Mouse (Mus musculus) testis, postnatal 10 days (tissue): Measurements from ENCODE around the gene Mcl1.
"Not testable (repeated sequence)": the region's sequence is repeated elsewhere in the genome, so short reads cannot be mapped to it uniquely, and the experiment has no call there.

ENCODE experiments used
- DNase-seq: peaks from one replicate; pipeline ENCODE4 v3.0.0; 2021; ENCODE audit warnings: low spot score

Gene Mcl1

DNA sequence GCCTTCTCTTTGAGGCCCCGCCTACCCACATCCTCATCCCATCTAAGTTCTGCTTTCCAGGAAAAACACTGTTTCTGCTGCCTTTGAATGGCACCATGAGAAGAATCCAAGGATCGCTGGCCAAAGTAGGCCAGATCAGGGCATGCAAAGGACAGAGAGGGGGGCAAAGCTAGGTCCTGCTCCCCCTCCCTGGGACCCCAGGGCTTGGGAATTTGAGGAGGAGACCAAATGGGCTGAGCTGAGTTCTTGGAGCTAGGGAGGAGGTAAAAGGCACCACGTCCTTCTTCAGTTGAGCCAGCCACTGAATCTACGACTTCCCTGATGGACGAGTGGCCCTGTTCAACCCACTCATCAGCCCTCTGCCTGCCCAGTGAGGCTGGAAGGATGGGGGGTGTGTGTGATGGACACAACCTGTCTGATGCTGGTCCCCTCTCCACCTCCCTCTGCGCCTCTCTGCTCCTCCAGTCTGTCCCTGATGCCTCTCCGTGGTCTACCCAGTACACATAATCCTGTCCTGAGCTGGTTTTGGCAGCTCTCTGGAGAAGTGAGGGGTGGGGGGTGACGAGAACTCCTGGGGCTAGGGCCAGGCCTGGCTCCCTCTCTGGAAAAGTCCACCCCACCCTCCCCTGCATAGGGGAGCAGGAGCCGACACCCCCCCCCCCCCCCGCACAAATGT is 28.0 kb downstream of the Mcl1 start:
- DNase-seq: no peak

DNA sequence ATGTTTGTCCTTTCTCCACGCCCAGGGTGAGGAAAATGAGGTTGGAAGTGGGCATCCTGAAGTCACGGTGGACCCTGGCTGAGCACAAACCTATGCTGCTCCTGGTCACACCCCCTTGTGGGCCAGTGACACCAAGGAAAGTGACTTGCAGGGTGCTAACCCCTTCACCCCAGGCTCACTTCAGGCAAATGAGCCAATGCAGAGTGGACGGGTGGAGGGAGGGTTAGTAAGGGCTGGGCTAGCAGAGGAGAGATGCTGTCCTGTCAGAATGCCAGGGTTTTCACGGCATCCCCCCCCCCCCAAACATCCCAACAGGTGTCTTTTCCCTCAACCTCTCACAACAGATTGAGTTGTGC is 28.6 kb downstream of the Mcl1 start:
- no peak for DNase-seq

DNA sequence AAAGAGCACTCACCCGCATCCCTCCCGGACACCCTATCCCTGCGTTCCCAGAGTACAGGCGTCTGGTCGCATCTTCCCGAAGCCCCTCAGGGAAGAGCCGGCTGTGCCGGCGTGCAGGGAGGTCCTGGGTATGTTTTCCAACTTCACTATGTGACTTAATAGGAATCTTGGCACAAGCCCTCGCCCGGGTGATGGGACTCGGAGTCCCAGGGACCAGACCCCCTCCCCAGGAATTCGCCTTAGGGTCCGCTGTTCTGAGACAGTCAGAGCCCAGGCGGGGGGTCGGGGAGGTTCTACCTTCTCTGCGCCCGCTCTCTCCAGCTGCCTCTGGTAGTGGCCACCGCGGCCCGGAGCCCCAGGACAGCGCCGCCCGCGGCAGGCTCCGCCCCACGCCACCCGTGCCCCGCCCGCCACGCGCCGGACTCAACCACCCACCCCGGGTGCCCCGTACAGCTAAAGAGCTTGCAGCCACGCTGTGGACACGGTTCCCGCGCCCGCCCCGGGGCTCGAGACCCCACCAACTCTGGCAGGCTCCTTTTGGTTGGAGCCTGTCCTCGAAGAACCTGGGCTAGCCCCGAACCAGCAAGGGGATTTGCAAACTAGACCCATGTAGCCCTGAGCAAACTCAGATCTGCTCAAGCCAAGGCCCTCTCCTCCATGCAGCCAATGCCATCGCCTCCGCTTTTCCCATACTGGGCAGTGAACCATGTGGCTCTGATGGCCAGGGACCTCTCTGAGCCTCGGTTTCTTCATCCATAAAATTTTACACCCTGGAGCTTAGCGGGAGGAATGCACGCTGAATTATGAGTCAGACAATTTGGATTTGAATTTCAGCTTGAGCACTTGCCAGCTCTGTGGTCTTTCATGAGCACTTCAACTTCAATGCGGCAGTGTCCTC is 29.2 kb downstream of the Mcl1 start, which contains the start of gene Adamtsl4:
Adamtsl4 (minus strand) TSS at position 394 of the 898 bp plus-strand sequence.
- peak; percentile 84 for DNase-seq

DNA sequence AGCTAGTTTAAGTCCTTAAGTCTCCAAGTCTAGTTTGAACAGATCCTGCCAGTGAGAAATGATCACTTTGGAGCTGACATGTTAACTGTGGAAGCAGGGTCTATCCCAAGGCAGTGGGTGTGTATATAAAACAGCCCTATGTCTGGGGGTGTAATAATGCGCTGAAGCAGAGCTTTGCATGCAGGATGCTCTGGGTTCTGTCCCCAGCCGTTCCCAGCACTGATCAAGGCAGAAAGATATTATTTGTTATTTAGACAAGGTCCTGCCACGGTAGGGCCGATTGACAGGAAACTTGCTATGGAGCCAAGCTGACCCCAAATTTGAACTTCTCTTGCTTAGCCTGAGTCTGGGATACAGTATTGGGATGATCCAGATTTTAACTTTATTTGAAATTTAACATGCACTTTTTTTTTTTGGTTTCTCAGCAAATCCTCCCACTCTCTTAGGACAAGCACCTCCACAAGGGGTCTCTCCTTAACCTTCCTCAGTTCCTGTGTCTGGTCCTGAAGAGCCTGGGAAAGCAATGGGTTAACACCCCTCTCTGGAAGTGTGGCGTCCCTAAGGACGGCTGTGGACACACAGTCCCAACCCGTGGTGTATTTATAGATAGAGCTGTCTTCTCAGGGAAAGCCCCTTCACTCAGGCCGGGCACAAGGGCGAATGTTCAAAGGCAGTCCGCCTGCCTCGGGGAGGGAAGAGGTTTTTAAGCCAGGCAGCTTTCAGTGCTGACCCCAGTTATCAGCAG is 30.8 kb downstream of the Mcl1 start:
- DNase-seq: no peak

DNA sequence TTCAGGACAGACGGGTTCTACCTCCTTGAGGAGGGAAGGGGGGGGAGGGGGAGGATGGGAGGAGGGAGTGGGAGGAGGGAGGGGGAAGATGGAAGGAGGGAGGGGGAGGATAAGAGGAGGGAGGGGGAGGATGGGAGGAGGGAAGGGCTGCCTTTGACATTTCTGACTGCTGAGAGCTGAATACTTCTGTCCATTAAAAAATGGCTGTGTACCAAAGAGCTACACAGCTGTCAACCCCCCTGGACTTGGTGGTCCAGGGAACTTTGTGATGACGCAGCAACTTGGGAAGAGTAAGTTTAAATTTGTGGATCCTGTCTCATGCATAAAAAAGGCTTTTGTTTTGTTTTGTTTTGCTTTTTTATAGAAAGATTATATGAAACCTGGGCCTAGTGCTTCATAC is 31.4 kb downstream of the Mcl1 start:
- no peak for DNase-seq

DNA sequence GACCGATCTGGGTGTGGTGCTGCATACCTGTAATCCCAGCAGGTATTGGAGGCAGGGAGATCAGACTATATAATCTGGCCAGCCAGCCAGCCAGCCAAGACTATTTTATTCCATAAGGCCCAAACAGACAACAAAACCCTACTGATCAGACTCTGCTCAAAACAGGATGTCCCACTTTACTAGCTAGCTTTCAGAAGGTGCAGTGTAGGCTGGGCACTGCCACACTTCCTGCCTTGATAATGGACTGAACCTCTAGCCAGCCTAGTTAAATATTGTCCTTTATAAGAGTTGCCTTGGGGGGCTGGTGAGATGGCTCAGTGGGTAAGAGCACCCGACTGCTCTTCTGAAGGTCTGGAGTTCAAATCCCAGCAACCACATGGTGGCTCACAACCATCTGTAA is 32.0 kb downstream of the Mcl1 start:
- not testable (repeated sequence) for DNase-seq

DNA sequence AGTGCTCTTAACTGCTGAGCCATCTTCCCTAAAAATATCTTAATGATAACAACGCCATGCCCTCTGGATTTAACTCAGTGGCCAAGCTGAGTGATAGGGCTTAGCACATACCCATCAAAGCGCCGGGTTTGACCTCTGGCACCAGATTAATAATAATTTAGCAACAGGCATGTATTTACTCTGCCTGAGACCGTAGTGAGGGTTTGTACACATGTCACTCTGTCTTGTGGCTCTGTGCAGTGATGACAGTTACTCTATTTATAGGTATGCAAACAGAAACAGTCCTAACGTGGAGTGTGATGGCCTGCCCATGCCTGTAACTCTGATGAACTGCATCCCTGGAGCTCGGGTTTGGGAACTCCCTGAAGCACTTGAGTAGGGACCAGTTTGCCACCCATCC is 34.1 kb downstream of the Mcl1 start:
- no peak for DNase-seq

DNA sequence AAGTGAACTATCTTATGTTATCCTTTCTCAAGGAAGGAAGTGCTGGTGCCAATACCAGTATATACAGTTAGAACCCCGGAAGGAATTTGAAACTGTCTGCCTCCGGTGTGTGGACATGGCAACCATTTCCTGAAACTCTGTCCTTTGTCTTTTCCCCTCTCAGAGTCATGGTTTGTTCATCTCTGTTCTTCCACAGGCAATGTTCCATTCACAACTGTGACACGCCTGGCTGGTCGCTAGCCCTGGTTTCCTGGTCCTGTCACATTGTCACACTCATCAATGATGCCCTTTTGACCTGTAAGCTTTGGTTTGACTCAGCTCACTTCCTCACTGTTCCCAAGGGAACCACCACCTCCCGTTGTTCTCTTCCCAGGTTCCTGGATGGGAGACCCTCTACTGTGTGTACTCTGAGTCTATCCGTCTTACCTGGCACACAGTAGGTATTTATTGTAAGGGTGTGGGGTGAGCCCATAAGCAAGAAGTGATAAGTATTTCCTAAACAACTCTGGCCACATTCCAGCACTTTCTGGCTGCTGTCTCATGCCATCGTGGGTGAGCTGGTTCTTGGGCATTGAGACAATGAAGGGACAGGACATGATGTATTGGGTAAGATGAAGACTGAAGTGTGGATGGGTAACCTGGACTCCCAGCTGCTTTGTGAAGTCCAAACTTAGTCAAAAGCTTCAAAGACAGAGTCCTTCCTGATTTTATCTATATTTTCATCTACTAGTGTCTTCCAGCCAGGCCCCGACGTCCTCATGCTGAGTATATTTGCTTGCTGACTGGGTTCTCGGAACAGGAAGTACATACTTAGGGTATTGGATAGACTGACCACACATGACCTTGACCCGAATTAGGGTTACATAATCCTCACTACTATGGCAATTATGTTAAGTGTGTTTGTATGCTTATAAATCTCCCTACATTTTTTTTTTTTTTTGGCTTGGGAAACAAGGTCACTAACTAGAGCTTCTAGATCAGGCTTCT is 35.5 kb downstream of the Mcl1 start:
- no peak for DNase-seq

DNA sequence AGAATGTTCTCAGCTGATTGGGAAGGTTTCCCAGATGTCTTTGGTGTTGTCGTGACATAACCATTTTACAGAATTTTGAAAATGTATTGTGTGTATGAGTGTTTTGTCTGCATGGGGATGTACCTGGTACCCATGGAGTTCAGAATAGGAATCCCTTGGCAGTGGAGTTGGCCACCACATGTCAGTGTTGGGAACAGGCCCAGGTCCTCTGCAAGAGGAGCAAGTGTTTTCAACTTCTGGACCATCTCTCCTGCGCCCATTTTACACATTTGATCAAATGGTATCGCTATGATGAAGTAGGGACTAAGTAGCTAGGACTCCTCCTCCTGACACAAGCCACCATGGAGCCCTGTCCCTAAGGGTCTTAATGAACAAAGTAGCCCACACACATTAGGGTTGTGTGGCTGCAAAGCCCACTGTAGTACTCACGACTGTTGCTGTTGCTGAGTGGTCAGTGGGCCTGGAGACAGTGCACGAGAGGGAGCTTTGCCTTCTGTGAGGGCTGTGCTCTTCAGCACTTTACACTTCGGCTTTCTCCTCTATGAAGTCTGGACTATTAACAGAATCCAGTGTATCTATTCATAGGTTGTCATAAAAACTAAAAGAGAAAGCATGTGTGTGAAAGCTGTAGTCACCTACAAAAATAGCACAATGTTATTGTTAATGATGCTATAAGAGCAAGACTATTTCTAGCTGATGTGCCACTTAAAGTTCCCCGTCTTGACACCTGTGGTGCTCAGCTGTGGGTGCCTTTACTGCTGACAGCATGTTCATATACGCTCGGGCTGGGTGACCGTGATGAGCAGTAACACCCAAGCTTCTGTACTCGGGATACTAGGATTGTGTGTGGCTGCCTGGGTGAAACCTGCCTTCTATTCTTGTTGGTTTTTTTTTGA is 36.5 kb downstream of the Mcl1 start:
- no peak for DNase-seq

DNA sequence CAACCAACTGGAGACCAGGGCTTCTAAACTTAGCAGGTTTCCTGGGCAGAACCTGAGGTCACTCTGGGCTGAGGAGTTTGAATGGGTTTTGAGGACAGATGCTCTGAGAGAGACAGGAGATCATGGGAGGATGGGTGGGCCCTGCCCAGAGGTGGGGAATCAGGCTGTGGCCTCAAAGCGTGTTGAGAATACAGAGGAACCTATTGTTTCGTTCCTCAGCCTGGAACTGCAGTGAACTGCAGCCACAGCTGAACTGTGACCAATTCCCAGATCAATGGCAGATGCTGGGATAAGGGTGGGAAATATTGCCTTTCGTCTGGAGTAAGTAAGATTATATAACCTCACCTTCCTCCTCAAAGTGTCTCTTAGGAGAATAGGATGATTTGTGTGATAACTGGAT is 37.2 kb downstream of the Mcl1 start:
- no peak for DNase-seq

DNA sequence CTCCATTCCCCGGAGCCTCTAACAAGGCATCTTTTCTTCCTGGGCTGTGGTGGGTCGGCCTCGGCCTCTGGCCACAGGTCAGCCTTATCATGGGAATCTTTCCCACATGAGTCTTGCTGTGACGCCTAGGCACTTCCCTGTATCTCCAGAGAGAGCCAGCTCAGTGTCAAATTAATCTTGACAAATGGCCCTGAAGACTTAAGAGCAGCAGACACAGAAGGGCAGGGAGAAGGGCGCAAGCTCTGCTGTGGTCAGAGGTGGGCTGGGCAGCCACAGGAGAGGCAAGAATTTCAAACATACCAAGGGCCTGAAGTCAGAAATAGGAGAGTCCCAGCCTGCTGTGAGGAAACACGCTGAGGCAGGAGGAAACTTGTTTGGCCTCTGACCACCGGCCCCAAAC is 37.8 kb downstream of the Mcl1 start:
- no peak for DNase-seq

DNA sequence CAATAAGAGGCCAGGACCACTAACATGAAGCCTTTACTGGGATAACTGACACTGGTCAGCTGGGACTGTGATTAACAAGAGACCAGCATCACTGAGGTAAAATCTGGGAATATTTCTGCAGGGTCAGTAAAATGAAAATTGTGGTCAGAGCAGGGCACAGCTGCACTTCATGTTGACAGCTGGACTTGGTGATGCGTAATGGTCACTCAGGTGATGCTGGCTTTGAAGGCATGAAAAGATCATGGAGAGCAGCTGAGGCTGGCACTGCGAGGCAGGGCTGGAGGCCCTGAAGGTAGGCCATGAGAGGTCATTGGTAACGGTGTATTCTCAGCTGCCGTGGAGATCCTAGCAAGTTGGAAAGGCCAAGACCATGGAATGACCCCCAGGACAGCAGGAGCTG is 39.7 kb downstream of the Mcl1 start:
- no peak for DNase-seq

DNA sequence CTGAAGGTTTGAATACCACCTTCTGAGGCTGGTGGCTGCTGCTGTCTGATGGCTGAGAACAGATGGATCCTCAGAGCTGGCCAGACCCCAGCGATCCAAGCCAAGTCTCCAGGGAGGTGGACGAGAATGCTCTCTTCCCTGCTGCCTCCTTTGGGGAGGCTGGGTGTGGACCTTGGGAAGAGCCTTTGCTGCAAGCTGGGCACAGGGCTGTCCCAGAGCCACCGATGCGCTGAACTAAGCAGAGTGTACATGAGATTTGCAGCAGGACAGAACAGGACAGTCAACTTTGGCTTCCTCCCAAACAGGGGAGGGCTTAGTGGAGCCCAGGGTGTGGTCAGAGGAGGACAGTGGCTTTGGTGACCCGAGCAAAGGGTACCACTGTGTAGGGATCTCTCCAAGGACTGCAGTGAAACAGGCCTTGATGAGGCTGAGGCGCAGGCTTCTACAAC is 41.7 kb downstream of the Mcl1 start:
- DNase-seq: peak; percentile 64

DNA sequence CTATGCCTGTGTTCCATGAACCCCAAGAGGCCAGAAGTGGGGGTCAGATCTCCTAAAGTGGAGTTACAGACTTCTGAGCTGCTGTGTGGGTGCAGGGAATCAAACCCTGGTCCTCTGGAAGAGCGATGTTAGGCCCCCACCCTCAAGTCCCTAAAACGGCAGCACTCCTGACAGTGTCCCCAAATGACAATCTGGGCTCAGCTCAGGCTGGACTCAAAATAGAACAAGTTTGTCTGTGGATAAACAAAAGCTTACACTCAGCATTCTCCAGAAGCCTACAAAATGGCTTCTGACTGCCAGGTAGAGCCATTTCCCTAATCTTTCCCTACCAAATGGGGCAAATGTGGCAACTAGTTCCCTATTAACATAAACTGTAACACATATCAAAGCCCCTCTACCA is 42.5 kb downstream of the Mcl1 start:
- no peak for DNase-seq

DNA sequence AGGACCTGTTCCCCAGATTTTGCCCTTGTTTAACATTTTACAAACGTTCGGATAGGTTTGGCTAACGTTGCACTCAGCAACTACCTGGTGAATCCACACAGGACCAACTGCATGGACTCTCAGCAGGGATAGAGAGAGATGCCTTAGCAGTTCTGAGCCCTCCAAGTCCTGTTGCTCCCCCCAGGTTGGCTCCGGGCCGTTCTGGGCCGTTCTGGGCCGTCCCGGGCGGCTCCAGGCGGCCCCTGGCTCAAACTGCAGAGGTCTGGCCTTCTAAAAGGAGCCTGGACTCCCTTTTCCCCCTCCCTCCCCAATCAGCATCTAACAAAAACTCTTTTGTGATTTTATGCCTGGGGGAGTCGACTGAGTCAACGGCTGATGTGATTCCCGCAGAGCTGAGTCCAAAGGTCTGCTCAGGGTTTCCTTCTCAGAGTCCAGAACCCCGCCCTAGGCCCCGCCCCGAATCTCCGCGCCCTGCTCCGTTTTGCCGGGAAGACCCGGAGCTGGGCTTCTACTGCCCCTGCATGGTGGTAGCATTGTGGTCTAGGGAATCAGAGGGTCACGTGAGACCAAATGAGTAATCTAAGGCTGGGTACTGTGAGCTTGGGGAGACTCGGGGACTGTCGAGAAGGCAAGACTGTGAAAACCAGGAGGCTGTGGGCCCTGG is 43.4 kb downstream of the Mcl1 start:
- DNase-seq: peak; percentile 92

DNA sequence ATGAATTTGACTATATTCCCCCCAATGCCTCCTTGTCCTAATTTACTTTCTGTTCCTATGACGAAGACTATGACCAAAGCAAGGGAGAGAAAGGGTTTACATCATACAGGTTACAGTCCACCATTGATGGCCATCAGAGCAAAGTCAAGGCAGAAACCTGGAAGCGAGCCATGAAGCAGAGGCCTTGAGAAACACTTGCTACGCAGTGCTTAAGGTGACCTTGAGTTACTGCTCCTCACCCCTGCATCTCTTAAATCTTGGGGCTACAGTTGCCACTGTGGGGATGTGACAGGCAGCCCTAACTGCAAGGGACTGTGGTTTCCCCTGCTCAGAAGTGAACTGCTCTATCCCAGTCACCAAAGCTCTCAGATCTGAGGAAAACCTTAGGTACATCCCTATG is 44.7 kb downstream of the Mcl1 start:
- no peak for DNase-seq

DNA sequence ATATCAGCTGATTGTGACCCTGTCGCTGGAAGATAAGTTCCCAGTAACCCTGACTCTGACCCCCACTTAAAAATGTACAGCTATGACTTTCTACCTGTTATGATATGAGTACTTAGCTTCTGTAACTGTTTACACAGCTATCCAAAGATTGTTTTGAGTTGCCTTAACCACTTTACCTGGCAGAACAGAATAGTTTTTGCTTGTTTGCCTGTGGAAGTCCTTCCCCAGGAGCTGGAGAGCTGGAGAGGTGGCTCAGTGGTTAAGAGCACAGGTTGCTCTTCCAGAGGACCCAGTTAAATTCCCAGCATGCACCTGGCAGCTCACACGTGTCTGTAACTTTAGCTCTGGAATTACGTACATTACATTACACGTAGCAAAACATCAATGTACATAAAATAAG is 46.0 kb downstream of the Mcl1 start:
- no peak for DNase-seq

DNA sequence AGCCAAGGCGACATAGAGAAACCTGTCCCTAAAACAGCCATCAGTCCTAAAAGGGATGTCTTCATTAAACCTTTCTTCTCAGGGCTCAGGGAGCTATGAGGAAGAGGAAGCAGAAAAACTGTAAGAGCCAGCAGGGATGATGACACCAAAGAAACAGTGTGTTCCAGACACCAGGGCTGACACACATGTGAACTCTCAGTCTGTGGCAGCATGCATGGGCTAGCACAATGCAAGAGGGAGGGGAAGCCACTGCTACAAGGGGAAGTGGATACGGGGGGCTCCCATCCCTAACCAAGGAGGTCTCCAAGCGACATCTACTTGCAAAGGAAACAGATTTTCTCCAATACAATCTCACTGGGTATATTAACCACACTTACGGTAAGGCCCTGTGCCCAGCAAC is 47.7 kb downstream of the Mcl1 start:
- DNase-seq: no peak

DNA sequence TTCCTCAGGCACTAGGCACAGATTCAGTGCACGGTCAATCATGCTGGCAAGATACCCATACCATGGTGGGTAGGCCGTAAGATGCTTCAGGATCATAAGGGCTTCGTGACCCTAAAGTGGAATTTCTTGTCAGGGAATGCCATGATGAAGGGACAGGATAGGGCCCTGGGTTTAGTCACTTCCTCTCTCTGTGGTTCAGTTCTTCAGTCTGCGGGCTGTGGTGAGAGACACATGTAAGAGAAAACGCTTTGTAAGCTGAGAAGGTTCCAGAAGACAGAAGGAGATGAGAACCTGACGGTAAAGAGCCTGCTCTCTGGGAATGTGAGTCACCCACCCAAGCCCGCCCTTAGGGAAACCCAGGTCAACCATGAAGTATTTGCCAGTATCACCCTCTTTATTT is 48.9 kb downstream of the Mcl1 start:
- DNase-seq: no peak

DNA sequence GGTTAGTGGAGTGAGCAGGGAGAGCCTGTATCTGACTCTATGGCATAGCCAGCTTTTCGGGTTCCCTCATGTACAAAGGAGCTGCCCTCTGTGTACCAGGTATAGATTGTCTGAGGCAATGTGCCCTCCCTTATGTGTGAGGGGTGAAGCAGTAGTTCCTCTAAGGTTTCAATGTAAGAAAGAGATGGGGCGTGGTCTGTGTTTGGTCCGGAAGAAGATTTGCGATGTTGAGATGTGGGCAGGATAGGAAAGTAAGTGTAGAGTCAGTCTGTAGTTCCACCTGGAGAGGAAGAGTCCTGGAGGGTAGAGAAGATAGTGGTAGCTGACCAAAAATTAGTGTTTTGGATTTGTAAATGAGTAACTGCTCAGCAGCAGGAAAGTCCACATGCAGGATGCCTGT is 50.5 kb downstream of the Mcl1 start:
- no peak for DNase-seq
